Mouse (Mus musculus): ENCODE measurements around the gene Agrn. TPM values are rescaled to one million over a fixed set of nuclear protein-coding genes. Genes with fewer than 3 reads are reported as not detected.

Agrn gene
- total and polyA plus RNA-seq, 3 experiments: 1.7 to 10.6 (median 3.4) TPM

- H3K9me3 ChIP-seq (replicated peaks; ENCODE audit: low read length): no peaks in the 10 kb centered on the region
- H3K36me3 ChIP-seq (replicated peaks in 1 of 2; ENCODE audit: control insufficient read depth in 1 of 2, insufficient read depth in 1 of 2, low read length in 1 of 2): peaks cover 6 to 20% of the 10 kb centered on the region in 2 experiments
- no peaks in the 10 kb centered on the region for H3K79me2 ChIP-seq (replicated peaks; ENCODE audit: control insufficient read depth, extremely low read depth, insufficient read depth, poor library complexity, severe bottlenecking)
- H3K4me2 ChIP-seq (ENCODE audit: insufficient read depth, low read depth, poor library complexity, severe bottlenecking): no peak overlapping the region
- peaks cover 13 to 15% of the 10 kb centered on the region in 2 experiments for H3K4me1 ChIP-seq (ENCODE audit: control insufficient read depth in 1 of 2, insufficient read depth in 2 of 2)
- no peaks in the 10 kb centered on the region for H3K27me3 ChIP-seq (replicated peaks)
- no peak overlapping the region for H3K9ac ChIP-seq (ENCODE audit: insufficient read depth, low read depth)
- in situ Hi-C loops (cut with MboI; ENCODE audit: low pct_ligation_motif_present, low pct_unique_long_range_greater_than_20kb, low sequenced_read_pairs): no loop called here
- H3K27ac ChIP-seq (ENCODE audit: insufficient read depth, low read depth): no peak overlapping the region
- DNase-seq (ENCODE audit: extremely low read depth): no peak
- dilution Hi-C loops (cut with MboI; ENCODE audit: extremely low pct_ligation_motif_present, extremely low pct_unique_long_range_greater_than_20kb, low sequenced_read_pairs): no loop called here
- no peak overlapping the region for H3K4me3 ChIP-seq (replicated peaks in 1 of 3; ENCODE audit: low read depth in 2 of 3, low read length in 2 of 3, poor library complexity in 1 of 3)
- TF ChIP-seq RCOR1 (conservative IDR thresholded peaks at IDR 0.05; ENCODE audit: low read depth, low read length): no peak
- no peak for TF ChIP-seq USF2 (conservative IDR thresholded peaks at IDR 0.05; ENCODE audit: low read depth, low read length)
- no peak for TF ChIP-seq ZNF384 (IDR thresholded peaks at IDR 0.05; ENCODE audit: low read depth, low read length)
- no peak for TF ChIP-seq E2F4 (IDR thresholded peaks at IDR 0.05; ENCODE audit: insufficient replicate concordance, low read depth, low read length)
- no peak for TF ChIP-seq ELF1 (IDR thresholded peaks at IDR 0.05; ENCODE audit: low read depth, low read length)
- no peak for TF ChIP-seq PAX5 (IDR thresholded peaks at IDR 0.05; ENCODE audit: low read length)
- TF ChIP-seq BHLHE40 (IDR thresholded peaks at IDR 0.05; ENCODE audit: low read depth, low read length): no peak
- no peak for TF ChIP-seq CHD1 (IDR thresholded peaks at IDR 0.05; ENCODE audit: low read depth, low read length)
- TF ChIP-seq IRF4 (IDR thresholded peaks at IDR 0.05; ENCODE audit: low read depth, low read length): no peak
- TF ChIP-seq MAFK (IDR thresholded peaks at IDR 0.05; ENCODE audit: insufficient replicate concordance, low read length): no peak
- no peak for TF ChIP-seq SIN3A (IDR thresholded peaks at IDR 0.05; ENCODE audit: low read length)
- TF ChIP-seq RAD21 (IDR thresholded peaks at IDR 0.05; ENCODE audit: low read depth, low read length): no peak
- TF ChIP-seq ETS1 (conservative IDR thresholded peaks at IDR 0.05; ENCODE audit: low read depth, low read length): no peak
- TF ChIP-seq POLR2AphosphoS2 (IDR thresholded peaks at IDR 0.05; ENCODE audit: low read depth, low read length): no peak
- no peak for TF ChIP-seq ZC3H11A (IDR thresholded peaks at IDR 0.05; ENCODE audit: low read depth, low read length)
- TF ChIP-seq JUN (IDR thresholded peaks at IDR 0.05; ENCODE audit: insufficient read depth, low read depth, low read length): no peak
- TF ChIP-seq UBTF (IDR thresholded peaks at IDR 0.05; ENCODE audit: low read depth, low read length): no peak
- no peak for TF ChIP-seq MAX (IDR thresholded peaks at IDR 0.05; ENCODE audit: low read length)
- TF ChIP-seq MYC (IDR thresholded peaks at IDR 0.05; ENCODE audit: low read depth, low read length): no peak
- no peak for TF ChIP-seq MEF2A (IDR thresholded peaks at IDR 0.05; ENCODE audit: borderline replicate concordance, low read depth, low read length)
Observed at GRCm38 (mm10) chr4:156217838-156218237, 20.6 kb upstream of the Agrn start.

- Histone ChIP-seq H3K9me3 (replicated peaks; ENCODE audit: low read length) (no peaks in the 10 kb centered on the region), H3K27ac (ENCODE audit: insufficient read depth, low read depth) (no peak overlapping the region), H3K79me2 (replicated peaks; ENCODE audit: control insufficient read depth, extremely low read depth, insufficient read depth, poor library complexity, severe bottlenecking) (no peaks in the 10 kb centered on the region), H3K9ac (ENCODE audit: insufficient read depth, low read depth) (no peak overlapping the region), H3K27me3 (replicated peaks) (no peaks in the 10 kb centered on the region), H3K4me2 (ENCODE audit: insufficient read depth, low read depth, poor library complexity, severe bottlenecking) (no peak overlapping the region), H3K36me3 (replicated peaks in 1 of 2; ENCODE audit: control insufficient read depth in 1 of 2, insufficient read depth in 1 of 2, low read length in 1 of 2) (peaks cover 0 to 13% of the 10 kb centered on the region in 2 experiments), H3K4me1 (ENCODE audit: control insufficient read depth in 1 of 2, insufficient read depth in 2 of 2) (peaks cover 13 to 15% of the 10 kb centered on the region in 2 experiments), H3K4me3 (replicated peaks in 1 of 3; ENCODE audit: low read depth in 2 of 3, low read length in 2 of 3, poor library complexity in 1 of 3) (no peak overlapping the region)
- in situ Hi-C loops (cut with MboI; ENCODE audit: low pct_ligation_motif_present, low pct_unique_long_range_greater_than_20kb, low sequenced_read_pairs) (no loop called here), dilution Hi-C loops (cut with MboI; ENCODE audit: extremely low pct_ligation_motif_present, extremely low pct_unique_long_range_greater_than_20kb, low sequenced_read_pairs) (no loop called here)
- DNase-seq (ENCODE audit: extremely low read depth): no peak
- TF ChIP-seq MYC (IDR thresholded peaks at IDR 0.05; ENCODE audit: low read depth, low read length): no peak
- TF ChIP-seq MAX (IDR thresholded peaks at IDR 0.05; ENCODE audit: low read length): no peak
- no peak for TF ChIP-seq CHD2 (IDR thresholded peaks at IDR 0.05; ENCODE audit: low read length)
Observed at GRCm38 (mm10) chr4:156217022-156217669, 19.9 kb upstream of the Agrn start.
